Mouse (Mus musculus): ENCODE measurements at regions not wholly inside any gene's neighbourhood (a gene's known extent, or its start where the extent isn't known, plus 50 kb on each side); places are given as distances from the start of the nearest gene placed in this dataset.

DNA sequence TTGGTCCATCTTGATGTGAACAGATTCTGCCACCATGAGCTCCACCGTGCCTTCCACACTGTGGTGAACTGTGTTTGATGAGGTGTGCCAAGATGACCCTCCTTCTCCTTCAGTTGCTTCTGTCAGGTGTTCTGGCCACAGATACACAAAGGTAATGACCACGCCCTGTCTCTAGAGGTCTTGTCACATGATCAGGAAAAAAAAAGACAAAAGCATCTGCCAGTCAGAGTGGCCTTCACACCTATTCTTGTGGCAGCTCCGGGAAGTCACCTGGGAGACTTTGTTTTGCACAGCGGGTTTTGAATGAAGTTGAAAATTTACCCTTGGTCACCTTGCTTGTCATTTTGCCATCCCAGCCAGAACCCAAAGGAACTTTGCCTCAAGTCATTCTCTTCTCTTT is 242.5 kb upstream of the 4931429L15Rik start:
- no peaks in the 10 kb centered on the region for H3K36me3 ChIP-seq (replicated peaks)
- peaks cover 33% of the 10 kb centered on the region for H3K9me3 ChIP-seq (replicated peaks)
- no peaks in the 10 kb centered on the region for H3K4me1 ChIP-seq (ENCODE audit: insufficient read depth, low read depth, low read length)
- ATAC-seq (ENCODE audit: extremely low read depth, insufficient number of reproducible peaks, low FRiP score, poor library complexity, severe bottlenecking) (no peak), DNase-seq (ENCODE audit: low spot score) (no peak)
- no peak overlapping the region for H3K4me3 ChIP-seq (ENCODE audit: low read depth, low read length)
- H3K27me3 ChIP-seq (ENCODE audit: insufficient read depth, low read length), result no peaks in the 10 kb centered on the region
- TF ChIP-seq GATA1 (IDR thresholded peaks at IDR 0.05; ENCODE audit: borderline replicate concordance, low read length) (no peak), TAL1 (conservative IDR thresholded peaks at IDR 0.05; ENCODE audit: low read depth, low read length) (no peak), GATA2 (IDR thresholded peaks at IDR 0.05; ENCODE audit: borderline replicate concordance, low read depth, low read length) (no peak), CTCF (IDR thresholded peaks at IDR 0.05; ENCODE audit: low read depth, low read length) (no peak), POLR2AphosphoS5 (IDR thresholded peaks at IDR 0.05; ENCODE audit: insufficient replicate concordance, low read depth, low read length) (no peak)

DNA sequence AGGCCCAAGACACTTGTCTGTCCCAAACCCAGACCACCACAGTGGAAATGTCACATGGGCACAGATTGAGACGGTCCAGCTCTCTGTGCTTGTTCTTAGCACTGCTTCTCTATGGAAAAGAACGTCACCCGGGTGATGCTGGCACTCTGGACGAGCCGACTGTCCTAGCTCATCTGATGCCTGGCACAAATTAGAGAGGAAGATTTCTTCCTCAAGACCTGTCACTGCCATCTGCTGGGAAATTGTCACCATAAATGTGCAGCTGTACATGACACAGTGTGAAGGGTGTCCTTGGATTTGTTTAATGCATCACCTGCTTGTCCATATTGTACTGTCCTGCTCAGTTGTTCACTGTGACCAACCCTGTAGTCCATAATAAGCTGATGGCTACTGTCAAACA is 238.7 kb upstream of the 4931429L15Rik start:
- no peaks in the 10 kb centered on the region for H3K27me3 ChIP-seq (ENCODE audit: insufficient read depth, low read length)
- DNase-seq (ENCODE audit: low spot score) (no peak), ATAC-seq (ENCODE audit: extremely low read depth, insufficient number of reproducible peaks, low FRiP score, poor library complexity, severe bottlenecking) (no peak)
- peaks cover 54% of the 10 kb centered on the region for H3K9me3 ChIP-seq (replicated peaks)
- H3K36me3 ChIP-seq (replicated peaks), result no peaks in the 10 kb centered on the region
- H3K4me1 ChIP-seq (ENCODE audit: insufficient read depth, low read depth, low read length), result no peaks in the 10 kb centered on the region
- no peak overlapping the region for H3K4me3 ChIP-seq (ENCODE audit: low read depth, low read length)
- TF ChIP-seq TAL1 (conservative IDR thresholded peaks at IDR 0.05; ENCODE audit: low read depth, low read length) (no peak), GATA1 (IDR thresholded peaks at IDR 0.05; ENCODE audit: borderline replicate concordance, low read length) (no peak), POLR2AphosphoS5 (IDR thresholded peaks at IDR 0.05; ENCODE audit: insufficient replicate concordance, low read depth, low read length) (no peak), GATA2 (IDR thresholded peaks at IDR 0.05; ENCODE audit: borderline replicate concordance, low read depth, low read length) (no peak), CTCF (IDR thresholded peaks at IDR 0.05; ENCODE audit: low read depth, low read length) (no peak)

DNA sequence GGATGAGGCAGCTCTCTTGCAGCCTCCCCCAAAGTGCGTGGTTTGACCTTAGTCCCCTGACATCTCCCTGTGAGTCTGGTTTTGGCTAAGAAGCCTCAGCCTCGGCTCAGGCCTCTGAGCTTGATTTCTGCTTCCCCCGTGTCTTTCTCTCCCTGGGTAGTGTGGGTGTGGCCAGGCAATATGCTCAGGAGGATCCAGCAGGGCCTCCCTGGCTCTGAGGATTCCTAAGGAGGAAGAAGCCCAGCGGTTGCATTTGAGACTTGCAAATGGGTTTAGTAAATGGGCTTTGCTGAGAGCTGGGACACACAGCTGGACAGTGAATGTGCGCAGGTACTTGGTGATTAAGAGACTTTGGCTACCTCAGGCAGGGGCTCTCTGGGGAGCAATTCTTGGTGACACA is 238.0 kb upstream of the 4931429L15Rik start:
- H3K9me3 ChIP-seq (replicated peaks), result peaks cover 55% of the 10 kb centered on the region

DNA sequence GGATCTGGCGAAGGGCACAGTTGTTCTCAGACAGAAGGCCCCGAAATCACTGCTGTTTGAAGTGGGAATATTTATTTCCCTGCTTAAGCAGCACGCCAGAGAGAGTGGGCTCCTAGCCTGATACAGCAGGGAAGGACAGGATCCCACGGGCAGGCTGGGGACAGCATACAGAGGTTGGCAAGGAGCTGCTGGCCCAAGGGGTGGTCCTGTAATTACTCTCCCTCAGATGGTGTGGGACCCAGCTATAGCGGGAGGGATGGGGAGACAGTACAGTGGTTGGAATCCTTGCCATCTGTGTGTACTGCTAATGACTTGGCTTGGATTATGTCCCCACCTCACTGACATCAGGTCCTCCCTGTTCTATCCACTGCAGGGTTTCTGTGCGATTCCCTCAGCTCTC is 235.4 kb upstream of the 4931429L15Rik start:
- TF ChIP-seq TAL1 (conservative IDR thresholded peaks at IDR 0.05; ENCODE audit: low read depth, low read length) (no peak), CTCF (IDR thresholded peaks at IDR 0.05; ENCODE audit: low read depth, low read length) (no peak), POLR2AphosphoS5 (IDR thresholded peaks at IDR 0.05; ENCODE audit: insufficient replicate concordance, low read depth, low read length) (no peak)
- DNase-seq (ENCODE audit: low spot score) (no peak), ATAC-seq (ENCODE audit: extremely low read depth, insufficient number of reproducible peaks, low FRiP score, poor library complexity, severe bottlenecking) (no peak)
- no peaks in the 10 kb centered on the region for H3K4me1 ChIP-seq (ENCODE audit: insufficient read depth, low read depth, low read length)
- H3K9me3 ChIP-seq (replicated peaks), result peaks cover 37% of the 10 kb centered on the region
- no peaks in the 10 kb centered on the region for H3K36me3 ChIP-seq (replicated peaks)
- H3K4me3 ChIP-seq (ENCODE audit: low read depth, low read length), result no peak overlapping the region
- no peaks in the 10 kb centered on the region for H3K27me3 ChIP-seq (ENCODE audit: insufficient read depth, low read length)

More for the DNA sequence above, 238.0 kb upstream of the 4931429L15Rik start:
- ATAC-seq (ENCODE audit: extremely low read depth, insufficient number of reproducible peaks, low FRiP score, poor library complexity, severe bottlenecking) (no peak), DNase-seq (ENCODE audit: low spot score) (no peak)
- TF ChIP-seq GATA1 (IDR thresholded peaks at IDR 0.05; ENCODE audit: borderline replicate concordance, low read length), result no peak
- Histone ChIP-seq H3K27me3 (ENCODE audit: insufficient read depth, low read length) (no peaks in the 10 kb centered on the region), H3K4me3 (ENCODE audit: low read depth, low read length) (no peak overlapping the region), H3K36me3 (replicated peaks) (no peaks in the 10 kb centered on the region), H3K4me1 (ENCODE audit: insufficient read depth, low read depth, low read length) (no peaks in the 10 kb centered on the region)

DNA sequence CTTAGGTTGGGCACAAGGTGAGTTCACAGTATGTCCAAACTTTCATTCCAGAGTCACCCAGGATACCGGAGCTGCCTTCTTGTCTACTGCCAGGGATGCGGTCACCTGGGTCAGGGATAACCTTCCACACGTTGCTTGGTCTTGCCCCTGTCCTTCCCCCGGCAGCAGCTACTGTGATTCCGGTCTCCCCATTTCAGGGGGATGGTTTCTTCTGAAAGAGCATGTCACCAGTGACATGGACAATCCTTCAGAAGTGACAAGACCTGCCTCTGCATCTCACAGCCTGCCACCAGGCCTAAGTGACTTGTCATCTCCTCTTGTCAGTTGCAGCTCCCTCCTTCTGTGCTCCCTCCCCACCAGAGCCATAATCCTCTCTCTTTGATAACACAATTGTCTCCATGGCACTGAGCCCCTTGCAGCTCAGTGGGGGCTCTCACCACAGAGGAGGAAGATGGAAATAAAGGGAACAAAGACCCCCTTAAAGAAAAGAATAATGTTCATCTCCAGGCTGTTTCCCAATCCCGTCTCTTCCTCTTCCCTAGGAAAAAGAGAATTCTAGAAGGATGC is 234.9 kb upstream of the 4931429L15Rik start:
- Histone ChIP-seq H3K9me3 (replicated peaks) (peaks cover 32% of the 10 kb centered on the region), H3K27me3 (ENCODE audit: insufficient read depth, low read length) (no peaks in the 10 kb centered on the region), H3K36me3 (replicated peaks) (no peaks in the 10 kb centered on the region), H3K4me1 (ENCODE audit: insufficient read depth, low read depth, low read length) (no peaks in the 10 kb centered on the region), H3K4me3 (ENCODE audit: low read depth, low read length) (no peak overlapping the region)
- no peak for DNase-seq (ENCODE audit: low spot score)
- no peak for TF ChIP-seq GATA2 (IDR thresholded peaks at IDR 0.05; ENCODE audit: borderline replicate concordance, low read depth, low read length)
- no peak for TF ChIP-seq POLR2AphosphoS5 (IDR thresholded peaks at IDR 0.05; ENCODE audit: insufficient replicate concordance, low read depth, low read length)
- TF ChIP-seq CTCF (IDR thresholded peaks at IDR 0.05; ENCODE audit: low read depth, low read length), result no peak
- TF ChIP-seq TAL1 (conservative IDR thresholded peaks at IDR 0.05; ENCODE audit: low read depth, low read length), result no peak
- TF ChIP-seq GATA1 (IDR thresholded peaks at IDR 0.05; ENCODE audit: borderline replicate concordance, low read length), result no peak
- ATAC-seq (ENCODE audit: extremely low read depth, insufficient number of reproducible peaks, low FRiP score, poor library complexity, severe bottlenecking), result no peak

DNA sequence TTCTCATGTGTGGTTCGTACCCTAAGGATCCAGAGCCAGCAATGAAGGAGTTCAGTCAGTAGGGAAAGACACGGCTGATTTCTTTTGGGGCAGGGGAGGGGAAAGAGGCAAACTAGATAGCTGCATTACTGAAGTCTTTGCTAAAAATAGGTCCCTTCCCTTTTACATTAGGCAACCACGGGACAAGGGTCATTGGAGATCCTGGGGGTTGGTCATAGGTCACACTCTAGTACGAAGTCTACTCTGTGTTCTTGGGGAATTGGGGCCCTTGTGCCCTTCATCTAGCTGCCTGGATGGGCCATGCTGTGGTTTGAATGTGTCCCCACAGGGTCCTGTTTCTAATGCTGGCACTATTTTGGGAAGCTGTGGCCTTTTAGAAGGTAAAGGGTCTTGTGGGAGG is 229.6 kb upstream of the 4931429L15Rik start:
- DNase-seq (ENCODE audit: low spot score) (no peak), ATAC-seq (ENCODE audit: extremely low read depth, insufficient number of reproducible peaks, low FRiP score, poor library complexity, severe bottlenecking) (no peak)
- peaks cover 5% of the 10 kb centered on the region for H3K9me3 ChIP-seq (replicated peaks)
- no peaks in the 10 kb centered on the region for H3K27me3 ChIP-seq (ENCODE audit: insufficient read depth, low read length)
- no peaks in the 10 kb centered on the region for H3K4me1 ChIP-seq (ENCODE audit: insufficient read depth, low read depth, low read length)
- no peak overlapping the region for H3K4me3 ChIP-seq (ENCODE audit: low read depth, low read length)
- H3K36me3 ChIP-seq (replicated peaks), result no peaks in the 10 kb centered on the region
- TF ChIP-seq TAL1 (conservative IDR thresholded peaks at IDR 0.05; ENCODE audit: low read depth, low read length) (no peak), GATA1 (IDR thresholded peaks at IDR 0.05; ENCODE audit: borderline replicate concordance, low read length) (no peak), POLR2AphosphoS5 (IDR thresholded peaks at IDR 0.05; ENCODE audit: insufficient replicate concordance, low read depth, low read length) (no peak), CTCF (IDR thresholded peaks at IDR 0.05; ENCODE audit: low read depth, low read length) (no peak)

DNA sequence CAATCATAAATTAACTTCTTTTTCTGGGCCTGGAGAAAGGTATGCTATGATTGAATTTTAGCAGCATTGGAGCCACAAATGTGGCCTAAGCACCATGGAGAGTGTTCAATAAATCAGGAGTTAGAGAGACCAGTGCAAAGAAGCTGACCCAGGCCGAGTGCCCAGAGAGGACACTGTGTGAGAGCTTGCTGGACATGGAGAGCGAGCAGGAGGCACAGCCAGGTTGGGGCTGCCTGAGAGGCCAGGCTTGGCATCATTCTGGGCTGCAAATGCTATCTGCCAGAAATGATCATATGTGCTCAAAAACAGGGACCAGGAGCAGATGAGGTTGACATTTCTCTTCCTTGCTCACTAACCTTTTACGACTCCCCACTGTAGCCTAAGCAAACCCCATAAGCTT is 224.5 kb upstream of the 4931429L15Rik start:
- no peaks in the 10 kb centered on the region for H3K27me3 ChIP-seq (ENCODE audit: insufficient read depth, low read length)
- no peaks in the 10 kb centered on the region; the same call in 1 of the 2 replicates for H3K9me3 ChIP-seq (replicated peaks)
- no peaks in the 10 kb centered on the region for H3K36me3 ChIP-seq (replicated peaks)
- no peak for TF ChIP-seq POLR2AphosphoS5 (IDR thresholded peaks at IDR 0.05; ENCODE audit: insufficient replicate concordance, low read depth, low read length)
- no peak for TF ChIP-seq GATA1 (IDR thresholded peaks at IDR 0.05; ENCODE audit: borderline replicate concordance, low read length)
- no peak for TF ChIP-seq CTCF (IDR thresholded peaks at IDR 0.05; ENCODE audit: low read depth, low read length)
- no peak for TF ChIP-seq TAL1 (conservative IDR thresholded peaks at IDR 0.05; ENCODE audit: low read depth, low read length)
- no peak for TF ChIP-seq GATA2 (IDR thresholded peaks at IDR 0.05; ENCODE audit: borderline replicate concordance, low read depth, low read length)
- DNase-seq (ENCODE audit: low spot score), result no peak
- no peaks in the 10 kb centered on the region for H3K4me1 ChIP-seq (ENCODE audit: insufficient read depth, low read depth, low read length)
- no peak overlapping the region for H3K4me3 ChIP-seq (ENCODE audit: low read depth, low read length)
- no peak for ATAC-seq (ENCODE audit: extremely low read depth, insufficient number of reproducible peaks, low FRiP score, poor library complexity, severe bottlenecking)
